Mouse (Mus musculus) ES-E14 (cell line): Measurements from ENCODE around the gene Cd79b. TPM values are rescaled to one million over a fixed set of nuclear protein-coding genes. Genes with fewer than 3 reads are reported as not detected.

ENCODE experiments used
- DNase-seq: peaks from one replicate; pipeline ENCODE4 v3.0.0-alpha.2; 2013; ENCODE audit warnings: low read depth, low spot score
- H3K27ac ChIP-seq: 2 replicates; pipeline ENCODE4 v1.5.1; 2012; ENCODE audit warnings: low read depth, mild to moderate bottlenecking, low read length, moderate library complexity, mixed read lengths; ENCODE audit not compliant: poor library complexity, insufficient read depth, severe bottlenecking
- H3K36me3 ChIP-seq: 2 replicates; pipeline ENCODE4 v1.6.1; 2012; ENCODE audit warnings: mild to moderate bottlenecking, low read length, moderate library complexity, mixed read lengths; ENCODE audit not compliant: control insufficient read depth, poor library complexity, insufficient read depth, severe bottlenecking
- H3K4me1 ChIP-seq, 2 experiments: fragments of 150-350 bp in 1 of 2; sonication (generic) in 1 of 2; 2 replicates each; pipeline ENCODE4 v1.6.1; 2012; ENCODE audit warnings: low read length in 2 of 2, mild to moderate bottlenecking in 1 of 2, mixed read lengths in 1 of 2; ENCODE audit not compliant: control insufficient read depth in 2 of 2, insufficient read depth in 2 of 2, poor library complexity in 1 of 2
- H3K4me3 ChIP-seq, 2 experiments: fragments of 150-350 bp in 1 of 2; sonication (generic) in 1 of 2; 2 replicates each; pipeline ENCODE4 v1.5.1; 2012; ENCODE audit warnings: low read length in 2 of 2, low read depth in 1 of 2, mild to moderate bottlenecking in 1 of 2, mixed read lengths in 1 of 2; ENCODE audit not compliant: insufficient read depth in 1 of 2, poor library complexity in 1 of 2, severe bottlenecking in 1 of 2
- H3K9ac ChIP-seq: 2 replicates; pipeline ENCODE4 v1.6.1; 2012; ENCODE audit warnings: low read depth, mild to moderate bottlenecking, low read length, mixed read lengths; ENCODE audit not compliant: poor library complexity, insufficient read depth, severe bottlenecking
- H3K9me3 ChIP-seq: fragments of 150-350 bp; sonication (generic); 2 replicates; pipeline ENCODE4 v1.6.1; 2012; ENCODE audit warnings: low read depth, mild to moderate bottlenecking, low read length; ENCODE audit not compliant: control insufficient read depth, insufficient read depth
- CHD2 ChIP-seq: IDR thresholded peaks from 2 replicates; pipeline ENCODE4 v1.6.1; 2014; ENCODE audit warnings: mild to moderate bottlenecking, low read depth, low read length, inconsistent platforms
- HCFC1 ChIP-seq: IDR thresholded peaks from 2 replicates; pipeline ENCODE4 v1.6.1; 2012; ENCODE audit warnings: low read length, inconsistent platforms, borderline replicate concordance; ENCODE audit not compliant: insufficient read depth
- MAFK ChIP-seq: IDR thresholded peaks from 2 replicates; pipeline ENCODE4 v1.6.1; 2014; ENCODE audit warnings: mild to moderate bottlenecking, low read depth, low read length, inconsistent platforms; ENCODE audit not compliant: insufficient read depth
- ZC3H11A ChIP-seq: IDR thresholded peaks from 2 replicates; pipeline ENCODE4 v1.6.1; 2012; ENCODE audit warnings: low read depth, mild to moderate bottlenecking, inconsistent platforms, low read length, borderline replicate concordance
- ZNF384 ChIP-seq: IDR thresholded peaks from 2 replicates; pipeline ENCODE4 v1.6.1; 2012; ENCODE audit warnings: low read depth, low read length, inconsistent platforms
- in situ Hi-C, 2 experiments: fragments of 600-800 bp; cut with MboI; formaldehyde crosslinking; loops; one replicate each; pipeline ENCODE4 v1.15.1; 2025; ENCODE audit warnings: low sequenced_read_pairs in 2 of 2, inconsistent platforms in 1 of 2; ENCODE audit not compliant: unreplicated experiment in 2 of 2
- total RNA-seq: library from RNA; depleted of rRNA; stranded (reverse); fragments of 300-350 nt; gene quantifications from 2 replicates; pipeline ENCODE4 v1.2.3, GENCODE M21; 2012; rRNA removed

Gene Cd79b
- total RNA-seq, 1 experiment: 3.6 TPM

DNA sequence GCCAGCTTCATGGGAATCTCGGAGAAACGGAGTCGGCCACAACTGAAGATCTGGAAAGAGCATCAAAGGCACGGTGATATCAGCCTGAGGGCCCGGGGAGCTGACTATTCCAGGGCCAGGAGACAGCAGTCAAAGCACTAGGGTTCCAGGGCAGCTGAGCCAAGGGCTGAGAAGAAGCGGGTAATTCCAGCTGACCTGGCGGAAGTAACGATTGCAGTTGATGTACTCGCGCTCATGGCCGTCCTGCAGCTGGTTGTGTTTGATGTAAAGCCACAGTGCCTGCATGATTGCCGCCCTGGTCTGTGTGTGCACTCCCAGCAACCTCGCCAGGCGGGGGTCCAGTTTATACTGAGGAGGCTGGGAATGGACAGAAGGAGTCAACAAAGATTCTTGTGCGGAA is 49.6 kb downstream of the Cd79b start:
- Histone ChIP-seq H3K36me3 (peaks cover 53% of the 10 kb centered on the region), H3K4me3 (no peak overlapping the region), H3K4me1 (peaks cover 6 to 7% of the 10 kb centered on the region in 2 experiments; a peak in 3 of 4 replicates), H3K27ac (no peak overlapping the region), H3K9ac (no peak overlapping the region), H3K9me3 (no peaks in the 10 kb centered on the region)
- DNase-seq: no peak
- in situ Hi-C loops: no loop called here
- TF ChIP-seq MAFK (no peak), HCFC1 (no peak), CHD2 (no peak), ZC3H11A (no peak), ZNF384 (no peak)

DNA sequence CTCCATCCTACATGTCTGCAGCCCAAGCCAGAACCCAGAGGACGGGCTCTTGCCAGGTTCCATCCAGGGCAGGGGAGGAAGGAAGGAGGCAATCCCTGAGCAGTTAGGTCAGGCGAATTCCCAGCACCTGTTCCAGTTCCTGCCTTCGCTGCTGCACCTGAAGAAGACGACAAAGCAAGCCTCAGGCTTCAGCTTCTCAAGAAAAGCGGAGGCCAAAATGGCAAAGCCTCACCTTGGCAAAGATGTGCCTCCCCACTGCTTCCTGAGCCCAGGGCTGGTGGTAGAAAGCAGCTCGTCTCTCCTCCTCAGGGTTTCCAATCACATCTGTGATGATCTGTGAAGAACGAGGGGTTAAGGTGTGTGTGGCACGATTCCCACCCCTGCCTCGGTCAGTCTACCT is 50.6 kb downstream of the Cd79b start:
- H3K4me1 ChIP-seq: peaks cover 3 to 6% of the 10 kb centered on the region in 2 experiments; a peak in 2 of 4 replicates
- peaks cover 56% of the 10 kb centered on the region for H3K36me3 ChIP-seq
- no peak for DNase-seq
- in situ Hi-C loops: no loop called here
- no peak overlapping the region for H3K27ac ChIP-seq
- TF ChIP-seq MAFK: no peak
- no peak for TF ChIP-seq ZNF384
- TF ChIP-seq ZC3H11A: no peak
- TF ChIP-seq CHD2: no peak
- no peak for TF ChIP-seq HCFC1
- H3K4me3 ChIP-seq: no peak overlapping the region
- no peaks in the 10 kb centered on the region for H3K9me3 ChIP-seq
- no peak overlapping the region for H3K9ac ChIP-seq

Other genes starting within 250 kb of the Cd79b start
- gene Taco1, start 248.7 kb downstream of the Cd79b start, total RNA-seq: 12.6 and 17.4 TPM in 2 replicates
- gene Map3k3, start 230.1 kb downstream of the Cd79b start, total RNA-seq: 38.2 and 43.7 TPM in 2 replicates
- not detected in 2 replicates for gene Gm10840, start 153.9 kb downstream of the Cd79b start, total RNA-seq
- 20.3 and 30.9 TPM in 2 replicates for gene Limd2, start 153.9 kb downstream of the Cd79b start, total RNA-seq
- gene Strada, start 112.6 kb downstream of the Cd79b start, total RNA-seq: 14.5 and 24.0 TPM in 2 replicates
- gene Ccdc47, start 98.4 kb downstream of the Cd79b start, total RNA-seq: 82.3 and 91.2 TPM in 2 replicates
- gene Ddx42, start 97.8 kb downstream of the Cd79b start, total RNA-seq: 48.2 and 64.3 TPM in 2 replicates
- gene Ftsj3, start 58.7 kb downstream of the Cd79b start, total RNA-seq: 304 and 403 TPM in 2 replicates
- 161 and 263 TPM in 2 replicates for gene Psmc5, start 58.6 kb downstream of the Cd79b start, total RNA-seq
- gene Smarcd2, start 41.8 kb downstream of the Cd79b start, total RNA-seq: 45.0 and 47.7 TPM in 2 replicates
- gene Tcam1, start 38.1 kb downstream of the Cd79b start, total RNA-seq: 1.0 and 1.3 TPM in 2 replicates
- not detected in 2 replicates for gene Gh, start 12.9 kb downstream of the Cd79b start, total RNA-seq
- gene Scn4a, start 38.5 kb upstream of the Cd79b start, total RNA-seq: 0.13 and 0.16 TPM in 2 replicates
- gene Prr29, start 50.7 kb upstream of the Cd79b start, total RNA-seq: not detected in 2 replicates
- gene Icam2, start 73.3 kb upstream of the Cd79b start, total RNA-seq: 0.37 and 0.89 TPM in 2 replicates
- gene Ern1, start 173.1 kb upstream of the Cd79b start, total RNA-seq: 7.4 and 10.4 TPM in 2 replicates